Mouse (Mus musculus): ENCODE measurements around the gene Fn3k. TPM values are rescaled to one million over a fixed set of nuclear protein-coding genes. Genes with fewer than 3 reads are reported as not detected.

The Fn3k gene
- polyA plus RNA-seq (2014; fragmentation: Nextera tagmentation; extraction: Ambion mirVana), result 0.23 and 0.33 TPM in 2 replicates

DNA sequence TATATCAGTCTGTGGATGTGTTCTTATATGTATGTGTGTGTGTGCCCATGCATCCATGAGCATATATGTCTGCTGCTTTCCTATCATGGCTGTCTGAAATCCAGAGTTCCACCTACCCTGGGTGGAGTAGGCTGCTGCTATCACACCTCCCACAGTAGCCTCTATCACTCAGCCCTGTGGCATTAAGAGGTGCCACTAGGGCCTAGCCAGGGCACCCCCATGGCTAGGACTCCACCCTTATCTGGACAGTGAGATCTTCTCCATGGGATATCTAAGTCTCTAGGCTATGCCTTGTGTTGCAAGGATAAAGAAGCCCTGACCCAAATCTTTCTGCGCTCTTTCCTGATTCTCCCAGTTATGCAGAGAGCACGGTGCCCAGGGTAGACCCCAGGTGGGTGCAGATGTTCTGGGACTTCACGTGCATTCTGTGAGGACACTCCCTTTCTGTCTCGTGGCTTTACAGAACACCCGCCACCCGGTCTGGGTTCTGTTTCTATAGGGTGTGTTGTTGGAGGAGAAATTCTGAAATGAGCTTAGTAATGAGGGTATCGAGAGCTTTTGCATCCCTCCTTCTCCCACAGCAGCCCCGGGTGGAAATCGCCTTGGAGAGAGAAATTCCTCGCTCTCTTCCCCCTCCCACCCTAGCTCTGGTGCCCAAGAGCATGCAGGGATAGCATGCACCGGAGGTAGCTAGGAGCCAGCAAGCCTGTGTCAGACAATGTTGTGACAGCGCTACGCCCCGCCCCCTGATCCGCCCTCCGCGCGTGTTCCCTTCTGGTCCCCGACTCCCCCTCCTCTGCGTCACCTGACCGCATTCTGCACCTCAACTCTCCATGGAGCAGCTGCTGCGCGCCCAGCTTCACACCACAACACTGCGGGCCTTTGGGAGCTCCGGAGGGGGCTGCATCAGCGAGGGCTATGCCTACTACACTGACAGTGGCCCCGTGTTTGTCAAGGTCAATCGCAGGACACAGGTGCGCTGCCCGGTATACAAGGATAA lies at the start of gene Fn3k:
Gene Fn3k (plus strand): TSS at position 758 of the 1,000 bp plus-strand sequence.
- peak within 1 kb of the TSS; percentile 4; the same call in 1 of the 2 replicates for H3K27ac ChIP-seq (ENCODE audit: low read depth)

DNA sequence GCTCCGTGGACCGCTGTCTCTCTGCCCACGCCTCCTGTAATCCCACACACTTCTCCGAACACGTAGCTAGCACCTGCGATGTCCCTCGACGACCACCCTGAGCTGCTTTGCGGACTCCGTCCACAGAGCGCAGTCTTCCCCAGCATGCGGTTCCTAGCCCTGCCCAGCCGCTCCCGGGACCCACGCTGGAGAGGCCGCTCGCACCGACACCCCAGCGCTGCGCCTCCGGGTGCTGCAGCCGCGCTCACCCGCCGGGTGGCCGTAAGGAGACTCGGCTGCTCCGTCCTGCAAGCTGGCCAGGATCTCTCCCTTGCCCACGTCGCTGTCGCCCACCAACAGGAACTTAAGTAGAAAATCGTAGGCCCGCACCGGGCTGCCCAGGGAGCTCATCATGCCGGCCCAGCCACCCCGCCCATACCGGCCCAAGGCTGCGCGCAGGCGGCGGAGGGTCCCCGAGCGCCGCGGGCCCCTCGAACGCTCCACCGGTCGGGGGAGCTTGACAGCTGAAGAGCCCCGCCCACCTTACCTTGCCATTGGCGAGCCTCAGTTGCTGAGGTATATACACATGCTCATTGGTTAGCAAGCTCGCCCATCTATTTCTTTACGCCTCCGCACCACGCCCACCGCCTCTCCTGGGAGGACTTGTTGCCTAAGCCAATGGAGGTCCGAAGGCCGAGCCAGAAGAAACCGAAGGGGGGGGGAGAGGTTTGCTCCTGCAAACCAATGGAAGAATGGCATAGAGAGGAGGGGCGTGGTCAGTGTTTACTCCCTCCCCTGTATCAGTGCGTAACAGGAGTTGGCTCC lies 46.8 kb upstream of the Fn3k start, which contains the start of gene Rab40b:
Gene Rab40b (minus strand): TSS at position 502 of the 804 bp plus-strand sequence.
- H3K36me3 ChIP-seq (ENCODE audit: insufficient read depth), result no peaks in the 10 kb centered on the region
- ATAC-seq (ENCODE audit: insufficient read depth), result peak; percentile 100
- peaks cover 5% of the 10 kb centered on the region; the same call in 1 of the 2 replicates for H3K27me3 ChIP-seq (ENCODE audit: insufficient read depth, low read length)
- DNase-seq, result peak; percentile 98
- peak within 1 kb of the TSS; percentile 64 for H3K4me3 ChIP-seq (ENCODE audit: low read depth, low read length)
- no peak for TF ChIP-seq CTCF (IDR thresholded peaks at IDR 0.05; ENCODE audit: low read depth)
- H3K9ac ChIP-seq, result peak within 1 kb of the TSS; percentile 64
- WGBS, result under 1% methylated on average over 61 of the region's 61 CpGs
- H3K4me1 ChIP-seq (ENCODE audit: insufficient read depth), result no peaks in the 10 kb centered on the region
- H3K9me3 ChIP-seq (ENCODE audit: low read depth, low read length), result no peaks in the 10 kb centered on the region
- H3K4me2 ChIP-seq, result peak within 1 kb of the TSS; percentile 94
- H3K27ac ChIP-seq (ENCODE audit: low read depth), result no peak within 1 kb of the TSS

More for the DNA sequence above, at the start of gene Fn3k:
- Histone ChIP-seq H3K9ac (peak within 1 kb of the TSS; percentile 40; the same call in 1 of the 2 replicates), H3K9me3 (ENCODE audit: low read depth, low read length) (no peaks in the 10 kb centered on the region), H3K27me3 (ENCODE audit: insufficient read depth, low read length) (no peaks in the 10 kb centered on the region), H3K4me2 (peak within 1 kb of the TSS; percentile 73), H3K36me3 (ENCODE audit: insufficient read depth) (peaks cover 5% of the 10 kb centered on the region), H3K4me3 (ENCODE audit: low read depth, low read length) (peak within 1 kb of the TSS; percentile 38), H3K4me1 (ENCODE audit: insufficient read depth) (peaks cover 4% of the 10 kb centered on the region; the same call in 1 of the 2 replicates)
- TF ChIP-seq CTCF (IDR thresholded peaks at IDR 0.05; ENCODE audit: low read depth), result no peak
- peak; percentile 81 for DNase-seq
- ATAC-seq (ENCODE audit: insufficient read depth), result peak; percentile 91
- 7% methylated on average over 30 of the region's 30 CpGs for WGBS

DNA sequence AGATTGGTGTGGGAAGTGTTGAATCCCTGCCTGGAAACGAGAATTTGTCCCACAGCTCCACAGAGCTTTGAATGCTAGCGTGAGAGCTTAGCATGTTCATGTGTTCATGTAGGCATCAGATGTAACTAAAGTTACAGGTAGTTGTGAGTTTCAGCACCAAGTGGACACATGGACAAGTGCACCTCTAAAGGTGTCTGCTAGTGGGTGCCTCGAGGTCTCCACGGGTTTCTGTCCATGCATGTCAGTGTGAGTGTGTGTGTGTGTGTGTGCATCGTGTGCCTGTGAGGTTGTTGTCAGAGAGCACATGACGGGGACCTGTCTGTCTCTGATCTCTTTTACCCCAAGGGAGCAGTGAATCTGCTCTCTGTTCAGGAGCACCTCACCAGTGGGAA lies 46.2 kb upstream of the Fn3k start:
- Histone ChIP-seq H3K36me3 (ENCODE audit: insufficient read depth) (no peaks in the 10 kb centered on the region), H3K27ac (ENCODE audit: low read depth) (no peak overlapping the region), H3K9me3 (ENCODE audit: low read depth, low read length) (no peaks in the 10 kb centered on the region), H3K4me1 (ENCODE audit: insufficient read depth) (no peaks in the 10 kb centered on the region), H3K4me2 (peak overlapping the region; percentile 94), H3K27me3 (ENCODE audit: insufficient read depth, low read length) (peaks cover 5% of the 10 kb centered on the region), H3K9ac (no peak overlapping the region), H3K4me3 (ENCODE audit: low read depth, low read length) (peak overlapping the region; percentile 64)
- DNase-seq, result no peak
- ATAC-seq (ENCODE audit: insufficient read depth), result no peak; the same call in 1 of the 2 replicates
- WGBS, result 6% methylated on average over 6 of the region's 6 CpGs
- no peak for TF ChIP-seq CTCF (IDR thresholded peaks at IDR 0.05; ENCODE audit: low read depth)

DNA sequence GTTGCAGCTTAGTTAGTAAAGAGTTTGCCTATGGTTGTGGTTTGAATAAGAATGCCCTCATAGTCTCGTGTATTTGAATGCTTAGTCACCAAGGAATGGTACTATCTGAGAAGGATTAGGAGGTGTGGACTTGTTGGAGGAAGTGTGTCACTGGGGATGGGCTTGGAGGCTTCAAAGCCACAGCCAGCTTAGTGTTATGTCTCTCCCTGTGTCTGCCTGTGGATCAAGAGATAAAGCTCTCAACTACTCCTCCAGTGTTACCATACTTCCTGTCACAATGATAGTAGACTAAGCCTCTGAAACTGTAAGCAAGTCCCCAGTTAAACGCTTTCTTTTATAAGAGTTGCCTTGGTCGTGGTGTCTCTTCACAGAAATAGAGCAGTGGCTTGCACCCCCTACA lies 43.9 kb upstream of the Fn3k start:
- H3K4me1 ChIP-seq (ENCODE audit: insufficient read depth), result no peaks in the 10 kb centered on the region
- no peak overlapping the region for H3K4me2 ChIP-seq
- H3K4me3 ChIP-seq (ENCODE audit: low read depth, low read length), result no peak overlapping the region
- WGBS, result 54% methylated on average over 3 of the region's 3 CpGs
- no peak overlapping the region for H3K9ac ChIP-seq
- H3K27ac ChIP-seq (ENCODE audit: low read depth), result no peak overlapping the region
- no peak for TF ChIP-seq CTCF (IDR thresholded peaks at IDR 0.05; ENCODE audit: low read depth)
- DNase-seq (no peak), ATAC-seq (ENCODE audit: insufficient read depth) (no peak)
- no peaks in the 10 kb centered on the region for H3K9me3 ChIP-seq (ENCODE audit: low read depth, low read length)
- H3K36me3 ChIP-seq (ENCODE audit: insufficient read depth), result no peaks in the 10 kb centered on the region
- peaks cover 5% of the 10 kb centered on the region for H3K27me3 ChIP-seq (ENCODE audit: insufficient read depth, low read length)

DNA sequence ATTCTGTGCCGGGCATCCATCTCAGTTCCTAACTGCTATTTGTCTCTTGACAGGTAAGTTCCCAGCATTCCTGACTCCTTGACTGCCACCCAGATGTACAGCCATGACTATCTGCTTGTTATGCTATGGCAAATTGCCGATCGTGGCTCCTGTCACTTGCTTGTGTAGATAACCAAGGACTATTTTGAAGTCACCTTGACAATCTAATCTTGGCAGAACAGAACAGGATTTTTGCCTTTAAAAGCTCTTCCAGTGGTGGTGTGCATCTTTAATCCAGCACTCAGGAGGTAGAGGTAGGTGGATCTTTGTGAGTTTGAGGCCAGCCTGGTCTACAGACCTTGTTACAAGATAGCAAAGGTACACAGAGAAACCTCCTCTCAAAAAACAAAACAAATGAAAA lies 42.3 kb upstream of the Fn3k start:
- Histone ChIP-seq H3K27ac (ENCODE audit: low read depth) (no peak overlapping the region), H3K27me3 (ENCODE audit: insufficient read depth, low read length) (no peaks in the 10 kb centered on the region; the same call in 1 of the 2 replicates), H3K4me1 (ENCODE audit: insufficient read depth) (no peaks in the 10 kb centered on the region), H3K4me3 (ENCODE audit: low read depth, low read length) (no peak overlapping the region), H3K9me3 (ENCODE audit: low read depth, low read length) (no peaks in the 10 kb centered on the region), H3K9ac (no peak overlapping the region), H3K4me2 (no peak overlapping the region), H3K36me3 (ENCODE audit: insufficient read depth) (no peaks in the 10 kb centered on the region)
- no peak for ATAC-seq (ENCODE audit: insufficient read depth)
- DNase-seq, result no peak
- TF ChIP-seq CTCF (IDR thresholded peaks at IDR 0.05; ENCODE audit: low read depth), result no peak
- WGBS, result 82% methylated on average over 3 of the region's 3 CpGs

DNA sequence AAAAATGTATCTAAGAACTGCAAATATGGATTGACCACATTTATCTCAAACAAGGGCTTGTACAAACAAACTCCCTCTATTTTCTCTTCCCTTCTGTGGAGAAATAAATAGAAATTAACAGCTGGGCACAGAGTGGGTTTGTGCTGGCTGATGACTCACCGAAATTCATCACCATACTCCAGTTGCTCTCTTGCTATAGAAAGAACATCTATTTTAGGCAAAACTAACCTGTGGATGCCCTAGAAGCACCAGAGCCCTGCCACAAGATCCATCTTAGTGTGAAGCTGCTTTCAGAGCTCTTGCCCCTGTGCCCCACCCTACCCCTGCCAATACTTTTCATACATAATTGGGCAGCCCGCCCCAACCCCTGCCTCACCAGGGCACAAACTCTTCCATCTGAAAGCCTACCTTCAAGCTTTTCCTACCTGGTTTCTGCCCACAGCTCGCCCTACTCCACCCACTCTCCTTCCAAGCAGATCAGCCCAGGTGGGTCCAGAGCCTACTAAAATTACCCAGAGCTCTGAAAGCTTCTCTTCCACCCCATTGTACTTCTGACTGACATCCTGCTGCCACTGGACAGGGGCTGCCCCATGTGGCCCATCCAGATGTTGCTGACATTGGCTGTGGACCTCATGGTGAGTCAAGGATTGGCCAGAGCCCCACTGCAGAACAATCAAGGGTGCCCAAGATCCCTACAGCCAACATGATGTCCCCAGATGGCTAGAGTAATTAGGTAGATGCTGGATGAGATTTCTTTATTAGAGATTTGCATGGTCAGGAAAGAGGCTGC lies 27.2 kb upstream of the Fn3k start:
- Histone ChIP-seq H3K36me3 (ENCODE audit: insufficient read depth) (no peaks in the 10 kb centered on the region), H3K4me3 (ENCODE audit: low read depth, low read length) (no peak overlapping the region), H3K4me1 (ENCODE audit: insufficient read depth) (no peaks in the 10 kb centered on the region), H3K27ac (ENCODE audit: low read depth) (no peak overlapping the region), H3K4me2 (no peak overlapping the region), H3K27me3 (ENCODE audit: insufficient read depth, low read length) (no peaks in the 10 kb centered on the region), H3K9ac (no peak overlapping the region), H3K9me3 (ENCODE audit: low read depth, low read length) (no peaks in the 10 kb centered on the region)
- 65% methylated on average over 3 of the region's 3 CpGs for WGBS
- no peak for TF ChIP-seq CTCF (IDR thresholded peaks at IDR 0.05; ENCODE audit: low read depth)
- ATAC-seq (ENCODE audit: insufficient read depth) (no peak), DNase-seq (no peak)

All from lung, embryonic 14.5 days (tissue).